Mouse (Mus musculus) CH12.LX (cell line): ENCODE measurements around the gene Sdccag8. TPM values are rescaled to one million over a fixed set of nuclear protein-coding genes. Genes with fewer than 3 reads are reported as not detected.

ENCODE experiments used
- DNase-seq: peaks from one replicate; pipeline ENCODE4 v3.0.0-alpha.2; 2013; ENCODE audit errors: extremely low read depth
- H3K27ac ChIP-seq: 2 replicates; pipeline ENCODE4 v1.5.1; 2012; ENCODE audit warnings: low read depth, mild to moderate bottlenecking, control low read depth, moderate library complexity; ENCODE audit not compliant: insufficient read depth
- H3K27me3 ChIP-seq: replicated peaks from 2 replicates; pipeline ENCODE3; 2012; ENCODE audit warnings: inconsistent platforms
- H3K36me3 ChIP-seq, 2 experiments: replicated peaks in 1 of 2; 2 replicates each; pipeline versions ENCODE3 to v1.6.1; 2012; ENCODE audit warnings: inconsistent platforms in 1 of 2, low read length in 1 of 2, mild to moderate bottlenecking in 1 of 2, mixed read lengths in 1 of 2, moderate library complexity in 1 of 2; ENCODE audit not compliant: control insufficient read depth in 1 of 2, insufficient read depth in 1 of 2
- H3K4me1 ChIP-seq, 2 experiments: 2 replicates each; pipeline ENCODE4 v1.6.1; 2012; ENCODE audit warnings: inconsistent platforms in 1 of 2, moderate library complexity in 1 of 2; ENCODE audit not compliant: insufficient read depth in 2 of 2, control insufficient read depth in 1 of 2
- H3K4me2 ChIP-seq: 2 replicates; pipeline ENCODE4 v1.6.1; 2012; ENCODE audit warnings: low read depth, mild to moderate bottlenecking, control low read depth; ENCODE audit not compliant: poor library complexity, insufficient read depth, severe bottlenecking
- H3K4me3 ChIP-seq, 3 experiments: fragments of 150-350 bp in 1 of 3; sonication (generic) in 1 of 3; replicated peaks in 1 of 3; 2 replicates each; pipeline versions ENCODE3 to v1.5.1; 2011 to 2012; ENCODE audit warnings: low read depth in 2 of 3, low read length in 2 of 3, mild to moderate bottlenecking in 2 of 3, moderate library complexity in 2 of 3, control low read depth in 1 of 3, improper control_type of control experiment in 1 of 3, inconsistent platforms in 1 of 3, mixed read lengths in 1 of 3; ENCODE audit not compliant: poor library complexity in 1 of 3
- H3K79me2 ChIP-seq: replicated peaks from 2 replicates; pipeline ENCODE4 v1.6.1; 2012; ENCODE audit warnings: mild to moderate bottlenecking, moderate library complexity; ENCODE audit not compliant: control insufficient read depth, poor library complexity, insufficient read depth, severe bottlenecking; ENCODE audit errors: extremely low read depth
- H3K9ac ChIP-seq: 2 replicates; pipeline ENCODE4 v1.6.1; 2012; ENCODE audit warnings: low read depth, mild to moderate bottlenecking, control low read depth, moderate library complexity; ENCODE audit not compliant: insufficient read depth
- H3K9me3 ChIP-seq: replicated peaks from 2 replicates; pipeline ENCODE3; 2012; ENCODE audit warnings: low read length, inconsistent platforms, mixed read lengths
- CHD2 ChIP-seq: IDR thresholded peaks from 2 replicates; pipeline ENCODE4 v1.6.1; 2011; ENCODE audit warnings: low read length, improper control_type of control experiment
- ELF1 ChIP-seq: IDR thresholded peaks from 2 replicates; pipeline ENCODE4 v1.6.1; 2014; ENCODE audit warnings: low read depth, mild to moderate bottlenecking, inconsistent platforms, low read length, improper control_type of control experiment
- HCFC1 ChIP-seq: IDR thresholded peaks from 2 replicates; pipeline ENCODE4 v1.6.1; 2012; ENCODE audit warnings: low read depth, mild to moderate bottlenecking, inconsistent platforms, low read length, improper control_type of control experiment
- JUN ChIP-seq: IDR thresholded peaks from 2 replicates; pipeline ENCODE4 v1.6.1; 2011; ENCODE audit warnings: low read depth, mild to moderate bottlenecking, low read length, improper control_type of control experiment, moderate library complexity; ENCODE audit not compliant: insufficient read depth
- KAT2A ChIP-seq: IDR thresholded peaks from 2 replicates; pipeline ENCODE4 v1.6.1; 2012; ENCODE audit warnings: low read length, improper control_type of control experiment, inconsistent platforms; ENCODE audit not compliant: insufficient replicate concordance
- MEF2A ChIP-seq: IDR thresholded peaks from 2 replicates; pipeline ENCODE4 v1.6.1; 2014; ENCODE audit warnings: low read depth, mild to moderate bottlenecking, inconsistent platforms, low read length, improper control_type of control experiment, borderline replicate concordance
- MYC ChIP-seq: IDR thresholded peaks from 2 replicates; pipeline ENCODE4 v1.6.1; 2011; ENCODE audit warnings: low read depth, mild to moderate bottlenecking, improper control_type of control experiment, low read length
- NELFE ChIP-seq: IDR thresholded peaks from 2 replicates; pipeline ENCODE4 v1.6.1; 2011; ENCODE audit warnings: low read depth, low read length, improper control_type of control experiment
- PAX5 ChIP-seq: IDR thresholded peaks from 2 replicates; pipeline ENCODE4 v1.6.1; 2012; ENCODE audit warnings: low read length, inconsistent platforms, mixed read lengths
- POLR2A ChIP-seq: IDR thresholded peaks from 2 replicates; pipeline ENCODE4 v1.6.1; 2011; ENCODE audit warnings: low read depth, mild to moderate bottlenecking, improper control_type of control experiment, low read length
- POLR2AphosphoS2 ChIP-seq: IDR thresholded peaks from 2 replicates; pipeline ENCODE4 v1.6.1; 2011; ENCODE audit warnings: low read depth, low read length, improper control_type of control experiment
- RCOR1 ChIP-seq: conservative IDR thresholded peaks from 2 replicates; pipeline ENCODE4 v1.6.1; 2012; ENCODE audit warnings: low read depth, mild to moderate bottlenecking, inconsistent platforms, low read length, improper control_type of control experiment
- TBP ChIP-seq: conservative IDR thresholded peaks from 2 replicates; pipeline ENCODE4 v1.6.1; 2011; ENCODE audit warnings: low read depth, low read length, improper control_type of control experiment
- TCF12 ChIP-seq: IDR thresholded peaks from 2 replicates; pipeline ENCODE4 v1.6.1; 2014; ENCODE audit warnings: low read depth, mild to moderate bottlenecking, inconsistent platforms, low read length, improper control_type of control experiment
- UBTF ChIP-seq: IDR thresholded peaks from 2 replicates; pipeline ENCODE4 v1.6.1; 2012; ENCODE audit warnings: low read depth, mild to moderate bottlenecking, inconsistent platforms, low read length, improper control_type of control experiment, moderate library complexity
- USF2 ChIP-seq: conservative IDR thresholded peaks from 2 replicates; pipeline ENCODE4 v1.6.1; 2011; ENCODE audit warnings: low read depth, low read length, improper control_type of control experiment
- ZC3H11A ChIP-seq: IDR thresholded peaks from 2 replicates; pipeline ENCODE4 v1.6.1; 2012; ENCODE audit warnings: low read depth, mild to moderate bottlenecking, inconsistent platforms, low read length, improper control_type of control experiment
- ZMIZ1 ChIP-seq: IDR thresholded peaks from 2 replicates; pipeline ENCODE4 v1.6.1; 2012; ENCODE audit warnings: low read depth, mild to moderate bottlenecking, inconsistent platforms, low read length, improper control_type of control experiment
- dilution Hi-C: fragments of 300-500 bp; cut with MboI; formaldehyde crosslinking; loops from 2 replicates; pipeline ENCODE4 v1.14.3; 2020; ENCODE audit warnings: low sequenced_read_pairs; ENCODE audit not compliant: extremely low pct_unique_long_range_greater_than_20kb, extremely low pct_ligation_motif_present
- in situ Hi-C: fragments of 300-500 bp; cut with MboI; formaldehyde crosslinking; loops from 3 replicates; pipeline ENCODE4 v1.14.3; 2019; ENCODE audit warnings: low sequenced_read_pairs, low pct_ligation_motif_present, low pct_unique_long_range_greater_than_20kb, mixed read lengths
- polyA plus RNA-seq: library from polyadenylated mRNA; unstranded; fragments of >175 nt; gene quantifications from 2 replicates; pipeline ENCODE4 v1.2.1, GENCODE M21; 2012; ENCODE audit warnings: low read depth; ENCODE audit not compliant: insufficient read length
- total RNA-seq, 2 experiments: library from RNA; depleted of rRNA; stranded (reverse); fragments of 300-350 nt in 1 of 2; fragments of >200 nt in 1 of 2; gene quantifications; 2 replicates each; pipeline ENCODE4 v1.2.3; 2012 to 2014

The Sdccag8 gene
- total and polyA plus RNA-seq, 3 experiments = 10.7 to 18.7 (median 10.9) TPM

DNA sequence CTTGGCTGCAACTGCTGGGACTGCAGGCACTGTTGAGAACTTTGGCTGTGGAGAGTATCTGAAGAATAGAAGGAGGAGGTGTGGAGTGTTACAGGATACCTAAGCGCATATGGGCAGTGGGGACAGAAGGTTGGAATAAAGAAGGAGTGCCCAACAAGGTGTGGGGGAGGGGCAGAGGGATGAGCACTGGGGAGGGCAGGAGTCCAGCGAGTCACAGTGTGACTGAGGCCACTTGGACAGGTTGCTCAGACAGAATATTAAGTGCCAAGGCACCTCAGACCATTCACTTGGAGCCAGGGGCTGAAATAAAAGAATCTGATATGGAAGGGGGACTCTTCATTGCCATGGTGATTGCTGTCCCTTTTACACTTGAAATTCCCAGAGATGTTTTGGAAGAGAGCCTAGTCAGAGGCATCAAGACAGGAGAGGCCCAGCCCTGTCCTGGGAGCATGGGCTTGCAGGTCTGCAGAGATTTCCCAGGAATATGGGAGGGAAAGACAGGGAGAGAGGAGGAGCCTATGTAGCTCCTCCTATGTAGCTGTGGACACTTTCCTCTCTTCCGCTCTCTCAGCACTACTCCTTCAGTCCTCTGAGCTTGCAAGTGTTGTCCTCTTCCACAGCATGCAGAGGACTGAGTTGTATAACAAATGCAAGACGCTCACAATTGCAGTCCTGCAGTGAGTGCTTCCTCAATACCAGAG, 189.7 kb downstream of the Sdccag8 start:
- peaks cover 4 to 37% of the 10 kb centered on the region in 2 experiments; a peak in 3 of 4 replicates for H3K4me1 ChIP-seq
- no peak for TF ChIP-seq MYC
- TF ChIP-seq USF2 = no peak
- no peak for TF ChIP-seq POLR2AphosphoS2
- no peak for TF ChIP-seq HCFC1
- TF ChIP-seq NELFE = no peak
- no peak for TF ChIP-seq KAT2A
- no peak for TF ChIP-seq MEF2A
- no peak for TF ChIP-seq CHD2
- no peak for TF ChIP-seq RCOR1
- no peak for TF ChIP-seq UBTF
- TF ChIP-seq ZC3H11A = no peak
- no peaks in the 10 kb centered on the region for H3K27me3 ChIP-seq
- no peak overlapping the region for H3K9ac ChIP-seq
- no peaks in the 10 kb centered on the region for H3K79me2 ChIP-seq
- in situ Hi-C loops = loop anchor here (25.0 kb wide), 1 partner anchor 292 kb away; no protein-coding TSS in a partner anchor
- H3K4me2 ChIP-seq = no peak overlapping the region
- DNase-seq = no peak
- no peak overlapping the region for H3K4me3 ChIP-seq
- dilution Hi-C loops = no loop called here
- H3K9me3 ChIP-seq = no peaks in the 10 kb centered on the region
- peaks cover 0 to 14% of the 10 kb centered on the region in 2 experiments for H3K36me3 ChIP-seq
- no peak overlapping the region for H3K27ac ChIP-seq

DNA sequence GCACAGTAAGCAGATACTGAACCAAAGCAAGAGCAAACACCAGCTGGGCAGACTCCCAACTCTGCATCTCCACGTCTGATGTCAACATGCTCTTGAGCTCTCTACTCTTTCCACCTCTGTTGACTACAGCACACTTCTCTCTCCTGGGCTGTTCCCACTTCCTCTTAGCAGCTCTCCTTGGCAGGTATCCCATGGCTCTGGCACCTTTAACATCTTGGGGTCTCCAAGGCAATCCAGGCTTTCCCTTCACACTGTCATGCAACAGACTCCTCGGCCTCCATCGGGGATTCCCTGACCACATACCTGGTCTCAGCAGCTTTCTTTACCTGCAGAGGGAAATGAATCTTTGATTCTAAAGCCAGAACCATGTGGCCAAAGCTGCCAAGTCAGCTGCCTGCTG, 192.9 kb downstream of the Sdccag8 start:
- Histone ChIP-seq H3K4me3 (no peak overlapping the region), H3K9ac (no peak overlapping the region), H3K27me3 (no peaks in the 10 kb centered on the region), H3K79me2 (no peaks in the 10 kb centered on the region), H3K4me1 (peaks cover 0 to 13% of the 10 kb centered on the region in 2 experiments; a peak in 3 of 4 replicates), H3K36me3 (peaks cover 3 to 25% of the 10 kb centered on the region in 2 experiments), H3K27ac (no peak overlapping the region), H3K9me3 (no peaks in the 10 kb centered on the region), H3K4me2 (no peak overlapping the region)
- in situ Hi-C loops = loop anchor here (25.0 kb wide), 1 partner anchor 295 kb away; no protein-coding TSS in a partner anchor
- dilution Hi-C loops = no loop called here
- DNase-seq = no peak
- no peak for TF ChIP-seq JUN
- no peak for TF ChIP-seq UBTF
- no peak for TF ChIP-seq ELF1
- no peak for TF ChIP-seq PAX5
- TF ChIP-seq TBP = no peak
- TF ChIP-seq ZMIZ1 = no peak
- no peak for TF ChIP-seq HCFC1
- TF ChIP-seq POLR2A = no peak
- no peak for TF ChIP-seq TCF12
